Mouse (Mus musculus) 3134 (cell line): ENCODE results near the gene Gpbp1l1.

Experiments
- DNase-seq: peaks from one replicate; pipeline ENCODE4 v3.0.0-alpha.2; 2011; ENCODE audit warnings: low spot score; ENCODE audit not compliant: insufficient read length; ENCODE audit errors: extremely low read depth

The Gpbp1l1 gene

GRCm38 (mm10) chr4:116627722-116628662 lies 70.5 kb downstream of the Gpbp1l1 start, which contains the start of gene Nasp:
Nasp (minus strand) TSS chr4:116627941.
- peak; percentile 58 for DNase-seq

DNA sequence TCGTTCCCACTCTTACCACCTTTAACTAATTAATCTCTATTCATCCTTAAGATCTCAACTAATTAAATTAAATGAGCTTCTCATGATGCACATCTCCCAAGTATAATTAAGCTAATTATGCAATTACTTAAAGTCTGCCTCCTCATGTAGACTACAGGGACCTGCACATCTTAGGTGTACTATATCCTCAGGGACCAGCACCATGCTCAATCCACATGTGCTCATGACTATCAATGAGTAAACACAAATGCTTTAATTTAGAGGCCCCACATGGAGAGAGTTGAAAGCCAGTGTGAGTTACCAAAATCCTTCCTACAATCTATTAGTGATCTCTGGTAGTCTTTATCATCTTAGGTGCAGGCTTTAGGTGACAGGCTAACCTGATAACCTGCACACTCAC lies 77.7 kb downstream of the Gpbp1l1 start:
- DNase-seq: no peak

DNA sequence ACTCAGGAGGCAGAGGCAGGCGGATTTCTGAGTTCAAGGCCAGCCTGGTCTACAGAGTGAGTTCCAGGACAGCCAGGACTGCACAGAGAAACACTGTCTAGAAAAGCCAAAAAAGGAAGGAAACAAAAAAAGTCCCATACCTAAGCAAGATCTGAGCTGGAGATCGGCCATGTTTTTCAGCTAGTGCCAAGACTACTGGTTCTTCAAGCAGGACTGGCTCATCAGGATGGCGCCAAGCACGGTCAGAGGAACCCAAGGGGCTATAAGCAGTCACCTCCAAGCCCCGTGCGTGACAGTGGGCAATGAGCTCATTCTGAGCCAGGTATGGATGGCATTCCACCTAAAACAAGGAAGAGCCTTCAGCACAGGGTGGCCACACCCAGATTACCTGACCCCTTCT lies 81.4 kb downstream of the Gpbp1l1 start:
- DNase-seq: no peak

- DNase-seq: no peak
These were observed 84.6 kb downstream of the Gpbp1l1 start for GRCm38 (mm10) chr4:116642071-116642470.
